In genomic region chr13:28838216-28838615, GRCm38 (mm10) we compare ENCODE assay signal across 23 mouse cellular contexts.
DNase-seq lines count a peak whose midpoint lies in the region; ATAC-seq and TF ChIP-seq lines count a peak whose summit lies in the region.
"Had no signal": no experiment of that assay in that cellular context is flagged by ENCODE, and none has a peak within 500 bp of the region (broad histone marks: within the 10 kb centered on the region; RNA-seq: fewer than 3 reads in every experiment).

No protein-coding gene starts in this region.

- H3K27ac ChIP-seq in hindbrain, embryonic 11.5 days (ENCODE audit: low read depth, low read length): peak overlapping the region; percentile 3; the same call in 1 of the 2 replicates
- H3K27ac ChIP-seq in hindbrain, embryonic 10.5 days: no peak overlapping the region
- H3K27ac ChIP-seq in lung, postnatal 0 days (ENCODE audit: low read length): no peak overlapping the region
- H3K27ac ChIP-seq in hindbrain, embryonic 14.5 days: peak overlapping the region; percentile 43; the same call in 1 of the 2 replicates
- 0 out of 2 replicates have a peak overlapping the region, but pooled peaks have one; percentile 34 for H3K27ac ChIP-seq in neural tube, embryonic 15.5 days (replicated peaks)
- no peak overlapping the region for H3K27ac ChIP-seq in stomach, postnatal 0 days (replicated peaks)
- H3K27ac ChIP-seq: forebrain, embryonic 13.5 days; gastrocnemius, adult 2 months; intestine, embryonic 15.5 days; layer of hippocampus, adult 2 months; liver, embryonic 14.5 days; midbrain, embryonic 12.5 days had no signal

- no peak for TF ChIP-seq EP300 in lung, postnatal 0 days (IDR thresholded peaks at IDR 0.05)
- TF ChIP-seq EP300 in stomach, postnatal 0 days (optimal IDR thresholded peaks at IDR 0.05): no peak

- no peaks in the 10 kb centered on the region for H3K9me3 ChIP-seq in hindbrain, embryonic 11.5 days (ENCODE audit: control insufficient read depth, low read length)
- no peaks in the 10 kb centered on the region for H3K9me3 ChIP-seq in hindbrain, embryonic 10.5 days
- no peaks in the 10 kb centered on the region for H3K9me3 ChIP-seq in lung, postnatal 0 days (ENCODE audit: low read length)
- no peaks in the 10 kb centered on the region for H3K9me3 ChIP-seq in hindbrain, embryonic 14.5 days (ENCODE audit: control insufficient read depth, low read length)
- no peaks in the 10 kb centered on the region for H3K9me3 ChIP-seq in neural tube, embryonic 15.5 days (replicated peaks)
- H3K9me3 ChIP-seq in stomach, postnatal 0 days (ENCODE audit: control insufficient read depth, low read length): no peaks in the 10 kb centered on the region
- H3K9me3 ChIP-seq: forebrain, embryonic 13.5 days; intestine, embryonic 15.5 days; midbrain, embryonic 12.5 days had no signal

- H3K9ac ChIP-seq in hindbrain, embryonic 11.5 days (ENCODE audit: low read depth, low read length): no peak overlapping the region
- no peak overlapping the region for H3K9ac ChIP-seq in lung, postnatal 0 days (replicated peaks; ENCODE audit: low read depth)
- no peak overlapping the region for H3K9ac ChIP-seq in hindbrain, embryonic 14.5 days
- no peak overlapping the region for H3K9ac ChIP-seq in neural tube, embryonic 15.5 days (replicated peaks)
- H3K9ac ChIP-seq in stomach, postnatal 0 days (ENCODE audit: low read length): no peak overlapping the region
- H3K9ac ChIP-seq: forebrain, embryonic 13.5 days; intestine, embryonic 15.5 days; liver, embryonic 14.5 days; midbrain, embryonic 12.5 days had no signal

- no peak overlapping the region for H3K4me3 ChIP-seq in hindbrain, embryonic 11.5 days (ENCODE audit: low read depth, low read length)
- no peak overlapping the region for H3K4me3 ChIP-seq in hindbrain, embryonic 10.5 days
- no peak overlapping the region for H3K4me3 ChIP-seq in lung, postnatal 0 days (ENCODE audit: low read depth, low read length)
- H3K4me3 ChIP-seq in hindbrain, embryonic 14.5 days (replicated peaks; ENCODE audit: low read length): no peak overlapping the region
- H3K4me3 ChIP-seq in neural tube, embryonic 15.5 days (replicated peaks): no peak overlapping the region
- H3K4me3 ChIP-seq in stomach, postnatal 0 days (ENCODE audit: low read depth, low read length): no peak overlapping the region
- H3K4me3 ChIP-seq: erythroblast, embryonic 14.5 days; forebrain, embryonic 13.5 days; gastrocnemius, adult 2 months; intestine, embryonic 15.5 days; layer of hippocampus, adult 2 months; midbrain, embryonic 12.5 days had no signal

- no peak overlapping the region for H3K4me2 ChIP-seq in hindbrain, embryonic 11.5 days (replicated peaks; ENCODE audit: low read depth, low read length)
- H3K4me2 ChIP-seq in lung, postnatal 0 days (replicated peaks; ENCODE audit: low read depth, low read length): no peak overlapping the region
- no peak overlapping the region for H3K4me2 ChIP-seq in hindbrain, embryonic 14.5 days (replicated peaks)
- no peak overlapping the region for H3K4me2 ChIP-seq in neural tube, embryonic 15.5 days
- H3K4me2 ChIP-seq in stomach, postnatal 0 days (replicated peaks; ENCODE audit: low read depth): no peak overlapping the region
- H3K4me2 ChIP-seq: forebrain, embryonic 13.5 days; heart, embryonic 11.5 days; intestine, embryonic 15.5 days; midbrain, embryonic 12.5 days had no signal

- H3K27me3 ChIP-seq in hindbrain, embryonic 11.5 days (ENCODE audit: control insufficient read depth, insufficient read depth, low read length): no peaks in the 10 kb centered on the region
- no peaks in the 10 kb centered on the region for H3K27me3 ChIP-seq in hindbrain, embryonic 10.5 days (ENCODE audit: insufficient read depth, poor library complexity, severe bottlenecking)
- H3K27me3 ChIP-seq in lung, postnatal 0 days (replicated peaks; ENCODE audit: insufficient read depth, low read length): no peaks in the 10 kb centered on the region
- no peaks in the 10 kb centered on the region for H3K27me3 ChIP-seq in hindbrain, embryonic 14.5 days (ENCODE audit: control insufficient read depth, insufficient read depth, low read length)
- H3K27me3 ChIP-seq in neural tube, embryonic 15.5 days (replicated peaks): no peaks in the 10 kb centered on the region
- H3K27me3 ChIP-seq in stomach, postnatal 0 days (ENCODE audit: control insufficient read depth, insufficient read depth, low read length): no peaks in the 10 kb centered on the region
- H3K27me3 ChIP-seq: forebrain, embryonic 13.5 days; intestine, embryonic 15.5 days; midbrain, embryonic 12.5 days had no signal

- no peak for ATAC-seq in hindbrain, embryonic 11.5 days (ENCODE audit: low FRiP score)
- peak; percentile 65; the same call in 1 of the 2 replicates for ATAC-seq in lung, postnatal 0 days
- ATAC-seq in hindbrain, embryonic 14.5 days (ENCODE audit: low FRiP score): no peak
- ATAC-seq in neural tube, embryonic 15.5 days (ENCODE audit: low FRiP score): no peak
- ATAC-seq in erythroblast, adult 5-6 weeks (replicated peaks; ENCODE audit: low FRiP score, poor library complexity, severe bottlenecking): no peak
- no peak for ATAC-seq in stomach, postnatal 0 days (ENCODE audit: low FRiP score, low TSS enrichment)
- ATAC-seq: CD4-positive, CD25-positive, alpha-beta regulatory T cell, adult 4 months; forebrain, embryonic 13.5 days; intestine, embryonic 15.5 days had no signal

- H3K4me1 ChIP-seq in hindbrain, embryonic 11.5 days (replicated peaks; ENCODE audit: control insufficient read depth, insufficient read depth, low read length): 0 out of 2 replicates have a peak, but pooled peaks cover 3% of the 10 kb centered on the region
- H3K4me1 ChIP-seq in hindbrain, embryonic 10.5 days (replicated peaks): peaks cover 45% of the 10 kb centered on the region
- H3K4me1 ChIP-seq in lung, postnatal 0 days (ENCODE audit: insufficient read depth, low read depth, low read length): no peaks in the 10 kb centered on the region
- peaks cover 25% of the 10 kb centered on the region for H3K4me1 ChIP-seq in hindbrain, embryonic 14.5 days (replicated peaks; ENCODE audit: control insufficient read depth, insufficient read depth, low read length)
- peaks cover 22% of the 10 kb centered on the region for H3K4me1 ChIP-seq in neural tube, embryonic 15.5 days
- no peaks in the 10 kb centered on the region for H3K4me1 ChIP-seq in stomach, postnatal 0 days (replicated peaks; ENCODE audit: control insufficient read depth, insufficient read depth)

- TF ChIP-seq CTCF in lung, postnatal 0 days (IDR thresholded peaks at IDR 0.05): no peak
- TF ChIP-seq CTCF in stomach, postnatal 0 days (IDR thresholded peaks at IDR 0.05; ENCODE audit: low read depth): no peak

- H3K36me3 ChIP-seq in hindbrain, embryonic 11.5 days (ENCODE audit: control insufficient read depth, insufficient read depth, low read length): no peaks in the 10 kb centered on the region
- peaks cover 11% of the 10 kb centered on the region; the same call in 1 of the 2 replicates for H3K36me3 ChIP-seq in hindbrain, embryonic 10.5 days
- no peaks in the 10 kb centered on the region for H3K36me3 ChIP-seq in lung, postnatal 0 days (ENCODE audit: insufficient read depth, low read length)
- H3K36me3 ChIP-seq in hindbrain, embryonic 14.5 days (replicated peaks; ENCODE audit: control insufficient read depth, insufficient read depth): no peaks in the 10 kb centered on the region
- H3K36me3 ChIP-seq in neural tube, embryonic 15.5 days: no peaks in the 10 kb centered on the region
- H3K36me3 ChIP-seq in stomach, postnatal 0 days (ENCODE audit: control insufficient read depth, insufficient read depth, low read length): no peaks in the 10 kb centered on the region
- H3K36me3 ChIP-seq: intestine, embryonic 15.5 days had no signal

- DNase-seq in hindbrain, embryonic 11.5 days (ENCODE audit: low spot score): no peak
- no peak for DNase-seq in hindbrain, embryonic 10.5 days (ENCODE audit: low spot score)
- no peak for DNase-seq in lung, postnatal 0 days (ENCODE audit: low spot score)
- DNase-seq in lung, postnatal 10 days: no peak
- no peak for DNase-seq in hindbrain, embryonic 14.5 days (ENCODE audit: low spot score)
- DNase-seq in stomach, postnatal 0 days (ENCODE audit: low spot score): no peak
- DNase-seq: adrenal gland, postnatal 14 days; cerebellum, adult 8-10 months; gastrocnemius, adult 2 months; kidney, adult 8-10 months; kidney, postnatal 10 days; layer of hippocampus, postnatal 36 days; thymus, postnatal 25 days had no signal

- WGBS in hindbrain, embryonic 11.5 days: 82% methylated on average over 3 of the region's 3 CpGs
- 91% methylated on average over 3 of the region's 3 CpGs for WGBS in hindbrain, embryonic 10.5 days
- 48% methylated on average over 3 of the region's 3 CpGs for WGBS in lung, postnatal 0 days
- WGBS in hindbrain, embryonic 14.5 days: 79% methylated on average over 3 of the region's 3 CpGs
- WGBS in neural tube, embryonic 15.5 days: 91% methylated on average over 3 of the region's 3 CpGs
- WGBS in stomach, postnatal 0 days: 54% methylated on average over 3 of the region's 3 CpGs

Comparison
In these comparisons a context has a peak if more than half of its experiments do, and no peak if none do; other contexts are left out.
1. H3K27ac ChIP-seq: peak in hindbrain, embryonic 11.5 days (single experiment), hindbrain, embryonic 14.5 days (single experiment) and neural tube, embryonic 15.5 days (single experiment); none in hindbrain, embryonic 10.5 days (single experiment), lung, postnatal 0 days (single experiment) and stomach, postnatal 0 days (single experiment).